25 mouse cellular contexts compared by ENCODE assay signal in the genomic region with DNA sequence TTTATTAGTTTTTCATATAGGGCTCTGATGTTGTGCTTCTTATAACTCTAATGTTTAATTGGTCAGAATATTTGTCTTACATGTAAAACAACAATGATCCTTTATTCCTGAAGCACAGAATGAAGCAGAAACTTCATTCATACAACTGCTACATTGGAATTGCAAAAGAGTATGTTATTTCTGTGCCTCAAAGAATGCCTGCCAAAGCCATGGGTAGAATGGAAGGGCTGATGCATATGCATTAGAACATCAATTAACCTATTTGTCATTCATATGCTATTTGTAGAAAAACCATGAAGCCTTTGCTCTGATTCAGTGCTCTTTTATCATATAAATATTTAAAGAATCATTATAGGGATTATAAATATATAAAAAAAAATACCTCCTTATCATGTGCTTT.
"Had no signal": no experiment of that assay in that cellular context is flagged by ENCODE, and none has a peak within 500 bp of the region (broad histone marks: within the 10 kb centered on the region; RNA-seq: fewer than 3 reads in every experiment).

No protein-coding gene starts in this region.

- H3K4me3 ChIP-seq: kidney, embryonic 15.5 days; left cerebral cortex, adult 2 months; limb, embryonic 12.5 days; limb, embryonic 15.5 days; megakaryocyte, embryonic 14.5 days; midbrain, embryonic 10.5 days; midbrain, embryonic 13.5 days; myocyte; neural tube, embryonic 13.5 days; stomach, embryonic 15.5 days had no signal

- H3K9me3 ChIP-seq: kidney, embryonic 15.5 days; limb, embryonic 12.5 days; limb, embryonic 15.5 days; megakaryocyte, embryonic 14.5 days; midbrain, embryonic 10.5 days; midbrain, embryonic 13.5 days; neural tube, embryonic 13.5 days; stomach, embryonic 15.5 days had no signal

- H3K27ac ChIP-seq: kidney, embryonic 15.5 days; left cerebral cortex, adult 2 months; limb, embryonic 12.5 days; limb, embryonic 15.5 days; liver, embryonic 14.5 days; midbrain, embryonic 10.5 days; midbrain, embryonic 13.5 days; neural tube, embryonic 13.5 days; stomach, embryonic 15.5 days had no signal

- ATAC-seq: liver, postnatal 0 days; midbrain, embryonic 13.5 days; midbrain, embryonic 16.5 days had no signal

- H3K36me3 ChIP-seq: kidney, embryonic 15.5 days; limb, embryonic 12.5 days; limb, embryonic 15.5 days; midbrain, embryonic 10.5 days; midbrain, embryonic 13.5 days; neural tube, embryonic 13.5 days; stomach, embryonic 15.5 days had no signal

- H3K4me1 ChIP-seq: kidney, embryonic 15.5 days; limb, embryonic 12.5 days; limb, embryonic 15.5 days; megakaryocyte, embryonic 14.5 days; midbrain, embryonic 10.5 days; neural tube, embryonic 13.5 days; stomach, embryonic 15.5 days had no signal

- DNase-seq: kidney, postnatal 10 days; kidney, postnatal 36 days; layer of hippocampus, postnatal 36 days; left cerebral cortex, postnatal 4 days; liver, postnatal 0 days; lung, embryonic 14.5 days; lung, postnatal 10 days; lung, postnatal 36 days; retina, postnatal 1 day; right cerebral cortex, postnatal 25 days; spleen, adult 18-20 months; thymus, postnatal 25 days had no signal

- H3K27me3 ChIP-seq: kidney, embryonic 15.5 days; limb, embryonic 12.5 days; limb, embryonic 15.5 days; megakaryocyte, embryonic 14.5 days; midbrain, embryonic 13.5 days; neural tube, embryonic 13.5 days; stomach, embryonic 15.5 days had no signal

- H3K9ac ChIP-seq: kidney, embryonic 15.5 days; limb, embryonic 12.5 days; limb, embryonic 15.5 days; liver, embryonic 14.5 days; liver, postnatal 0 days; lung, embryonic 14.5 days; midbrain, embryonic 13.5 days; neural tube, embryonic 13.5 days; stomach, embryonic 15.5 days had no signal

- H3K4me2 ChIP-seq: kidney, embryonic 15.5 days; limb, embryonic 12.5 days; limb, embryonic 15.5 days; liver, embryonic 11.5 days; lung, embryonic 14.5 days; midbrain, embryonic 13.5 days; neural tube, embryonic 13.5 days; stomach, embryonic 15.5 days had no signal
